Comparison of ENCODE assay signal across 11 mouse cellular contexts in genomic region chr1:133452564-133453165, GRCm38 (mm10). TPM values are rescaled to one million over a fixed set of nuclear protein-coding genes. Genes with fewer than 3 reads are reported as not detected.
A peak's percentile ranks its signal among the peaks of the same experiment; 100 is the strongest.
DNase-seq lines count a peak whose midpoint lies in the region; ATAC-seq lines count a peak whose summit lies in the region.
"Had no signal": no experiment of that assay in that cellular context is flagged by ENCODE, and none has a peak within 500 bp of the region (broad histone marks: within the 10 kb centered on the region; RNA-seq: fewer than 3 reads in every experiment).

No protein-coding gene starts in this region.

- no peaks in the 10 kb centered on the region for H3K36me3 ChIP-seq in heart, embryonic 11.5 days (ENCODE audit: control insufficient read depth, insufficient read depth, low read length)
- no peaks in the 10 kb centered on the region for H3K36me3 ChIP-seq in intestine, embryonic 15.5 days

- no peak overlapping the region for H3K4me2 ChIP-seq in heart, embryonic 11.5 days
- peak overlapping the region; percentile 37 for H3K4me2 ChIP-seq in intestine, embryonic 15.5 days (replicated peaks)

- no peak for DNase-seq in heart, postnatal 36 days
- DNase-seq in R1 (ENCODE audit: low read depth, low spot score) (peak; percentile 26), liver (peak; percentile 18)
- DNase-seq in left cerebral cortex, postnatal 25 days (ENCODE audit: low spot score in 2 of 2): no peak
- DNase-seq in B cell, adult 2 months: no peak
- DNase-seq in lung, postnatal 4 days: no peak
- DNase-seq: adrenal gland, postnatal 14 days; cerebellum, postnatal 25 days had no signal

- ATAC-seq in heart, embryonic 11.5 days (replicated peaks; ENCODE audit: insufficient number of reproducible peaks, low FRiP score, low TSS enrichment): no peak
- peak; percentile 90 for ATAC-seq in intestine, embryonic 15.5 days

- H3K9me3 ChIP-seq in heart, embryonic 11.5 days (replicated peaks; ENCODE audit: control insufficient read depth, low read length): no peaks in the 10 kb centered on the region
- no peaks in the 10 kb centered on the region for H3K9me3 ChIP-seq in intestine, embryonic 15.5 days

- no peak overlapping the region; the same call in 1 of the 2 replicates for H3K9ac ChIP-seq in heart, embryonic 11.5 days (ENCODE audit: low read depth, low read length)
- peak overlapping the region; percentile 5; the same call in 1 of the 2 replicates for H3K9ac ChIP-seq in intestine, embryonic 15.5 days

- intact Hi-C loops in heart, postnatal 36 days (cut with DNase I): loop anchor here (2.0 kb wide), 2 partner anchors 18 to 40 kb away; no protein-coding TSS in a partner anchor
- intact Hi-C loops in left cerebral cortex, postnatal 25 days (cut with DNase I): loop anchor here (5.0 kb wide), 1 partner anchor 60 kb away; no protein-coding TSS in a partner anchor

- peak overlapping the region; percentile 58 for H3K27ac ChIP-seq in heart, embryonic 11.5 days (ENCODE audit: low read depth, low read length)
- peak overlapping the region; percentile 85 for H3K27ac ChIP-seq in intestine, embryonic 15.5 days
- H3K27ac ChIP-seq: left cerebral cortex, adult 2 months had no signal

- H3K27me3 ChIP-seq in heart, embryonic 11.5 days (ENCODE audit: control insufficient read depth, insufficient read depth, low read length): no peaks in the 10 kb centered on the region
- H3K27me3 ChIP-seq in intestine, embryonic 15.5 days (replicated peaks): no peaks in the 10 kb centered on the region

- no peak overlapping the region for H3K4me3 ChIP-seq in heart, embryonic 11.5 days (ENCODE audit: low read depth, low read length)
- no peak overlapping the region for H3K4me3 ChIP-seq in intestine, embryonic 15.5 days (replicated peaks)
- H3K4me3 ChIP-seq: left cerebral cortex, adult 2 months had no signal

- peaks cover 11% of the 10 kb centered on the region for H3K4me1 ChIP-seq in heart, embryonic 11.5 days (ENCODE audit: control insufficient read depth, insufficient read depth, low read length)
- H3K4me1 ChIP-seq in intestine, embryonic 15.5 days (replicated peaks): peaks cover 22% of the 10 kb centered on the region

- 49% methylated on average over 10 of the region's 10 CpGs for WGBS in heart, embryonic 11.5 days (ENCODE audit: insufficient replicate concordance)
- WGBS in intestine, embryonic 15.5 days: 35% methylated on average over 10 of the region's 10 CpGs

RNA-seq across cellular contexts. Expression of gene Sox13, which starts 28.5 kb away (rescaled TPM):
- polyA plus RNA-seq in heart, embryonic 11.5 days (2014; fragmentation: Nextera tagmentation; extraction: Ambion mirVana): 3.3 and 3.7 TPM in 2 replicates
- total RNA-seq in heart, postnatal 36 days (2021): 10 to 100 TPM; 16.1 to 16.7 TPM
- 9.0 and 11.4 TPM in 2 replicates for polyA plus RNA-seq in intestine, embryonic 15.5 days (2015; fragmentation: Nextera tagmentation; extraction: Ambion mirVana)
- 10 to 100 TPM in 1 of 2 experiments, 1 to 10 TPM in 1; 7.6 to 11.0 TPM for total RNA-seq in left cerebral cortex, postnatal 25 days (2021)

Comparison
In these comparisons a context has a peak if more than half of its experiments do, and no peak if none do; other contexts are left out.
1. DNase-seq: peak in R1 (single experiment) and liver (single experiment); none in heart, postnatal 36 days (0 of 2), left cerebral cortex, postnatal 25 days (0 of 2), B cell, adult 2 months (0 of 2) and lung, postnatal 4 days (0 of 2).